Mouse (Mus musculus) gastrocnemius, adult 8-10 months (tissue): ENCODE measurements at regions not wholly inside any gene's neighbourhood (a gene's known extent, or its start where the extent isn't known, plus 50 kb on each side); places are given as distances from the start of the nearest gene placed in this dataset.

Experiments used
- DNase-seq, 2 experiments: peaks; one replicate each; pipeline ENCODE4 v3.0.0; 2022; ENCODE audit warnings: low spot score in 2 of 2

- no peak for DNase-seq
These were observed 189.4 kb downstream of the Map2k6 start for GRCm38 (mm10) chr11:110588280-110588679.

- peak; percentile 9 to 13 for DNase-seq
These were observed 196.4 kb downstream of the Map2k6 start for GRCm38 (mm10) chr11:110595266-110595862.

- no peak for DNase-seq
These were observed 206.3 kb downstream of the Map2k6 start for GRCm38 (mm10) chr11:110605041-110605882.

GRCm38 (mm10) chr11:110609276-110609675, 210.4 kb downstream of the Map2k6 start:
- no peak for DNase-seq

- DNase-seq = no peak
These were observed 211.9 kb downstream of the Map2k6 start for GRCm38 (mm10) chr11:110610831-110611230.

- no peak for DNase-seq
These were observed 233.1 kb downstream of the Map2k6 start for GRCm38 (mm10) chr11:110632001-110632400.

GRCm38 (mm10) chr11:110633351-110633750, 234.4 kb downstream of the Map2k6 start:
- DNase-seq = peak in 1 of 2 experiments; percentile 10

GRCm38 (mm10) chr11:110642485-110642884, 243.6 kb downstream of the Map2k6 start:
- no peak for DNase-seq

GRCm38 (mm10) chr11:110649575-110650210, 250.8 kb downstream of the Map2k6 start:
- no peak for DNase-seq

- no peak for DNase-seq
These were observed 253.1 kb downstream of the Map2k6 start for GRCm38 (mm10) chr11:110652068-110652467.

- DNase-seq = no peak
These were observed 257.7 kb downstream of the Map2k6 start for GRCm38 (mm10) chr11:110656524-110657156.

GRCm38 (mm10) chr11:110657854-110658253, 258.9 kb downstream of the Map2k6 start:
- DNase-seq = no peak

- DNase-seq = no peak
These were observed 271.9 kb downstream of the Map2k6 start for GRCm38 (mm10) chr11:110670626-110671508.

GRCm38 (mm10) chr11:110672941-110673340, 274.0 kb downstream of the Map2k6 start:
- DNase-seq = no peak

- no peak for DNase-seq
These were observed 275.0 kb upstream of the Kcnj16 start for GRCm38 (mm10) chr11:110692824-110693223.

- DNase-seq = no peak
These were observed 270.8 kb upstream of the Kcnj16 start for GRCm38 (mm10) chr11:110697067-110697466.

GRCm38 (mm10) chr11:110698342-110698741, 269.5 kb upstream of the Kcnj16 start:
- no peak for DNase-seq

- no peak for DNase-seq
These were observed 266.9 kb upstream of the Kcnj16 start for GRCm38 (mm10) chr11:110700976-110701375.

- DNase-seq = no peak
These were observed 265.7 kb upstream of the Kcnj16 start for GRCm38 (mm10) chr11:110702119-110702518.

- no peak for DNase-seq
These were observed 264.3 kb upstream of the Kcnj16 start for GRCm38 (mm10) chr11:110703511-110703910.

- DNase-seq = no peak
These were observed 260.5 kb upstream of the Kcnj16 start for GRCm38 (mm10) chr11:110707328-110707727.
